Mouse (Mus musculus) heart, postnatal 10 days (tissue): ENCODE measurements around the gene Sfxn2. TPM values are rescaled to one million over a fixed set of nuclear protein-coding genes. Genes with fewer than 3 reads are reported as not detected.
"Not testable (repeated sequence)": the region's sequence is repeated elsewhere in the genome, so short reads cannot be mapped to it uniquely, and the experiment has no call there.

ENCODE experiments used
- DNase-seq, 2 experiments: peaks; one replicate each; pipeline ENCODE4 v3.0.0; 2021
- intact Hi-C: fragments of 180-260 bp; cut with DNase I; formaldehyde crosslinking; loops from one replicate; pipeline ENCODE4 v1.15.1; 2025
- total RNA-seq, 2 experiments: library from RNA; stranded (reverse); gene quantifications; 2 replicates each; pipeline ENCODE4 v1.2.3; 2021

Gene Sfxn2
- total RNA-seq, 2 experiments from 2014 or later: 3.0 to 3.8 TPM

DNA sequence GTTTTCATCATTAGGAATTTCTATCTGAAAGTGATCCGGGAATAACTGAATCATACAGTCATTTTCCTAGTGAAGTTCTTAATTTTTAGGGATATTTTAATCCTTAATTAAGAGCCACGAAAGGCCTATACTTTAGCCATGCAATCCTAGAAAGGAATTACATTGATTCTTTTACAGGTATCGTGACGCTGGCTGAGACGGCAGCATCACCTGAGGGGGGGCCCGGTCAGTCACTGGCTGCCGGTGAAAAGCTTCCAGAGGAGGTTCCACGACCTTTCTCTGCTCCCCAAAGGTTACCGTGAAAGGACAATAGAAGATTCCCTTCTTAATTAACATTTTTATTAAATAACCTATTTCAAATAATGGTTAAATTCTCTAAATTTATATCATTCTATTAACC is 35.8 kb upstream of the Sfxn2 start:
- DNase-seq: no peak

DNA sequence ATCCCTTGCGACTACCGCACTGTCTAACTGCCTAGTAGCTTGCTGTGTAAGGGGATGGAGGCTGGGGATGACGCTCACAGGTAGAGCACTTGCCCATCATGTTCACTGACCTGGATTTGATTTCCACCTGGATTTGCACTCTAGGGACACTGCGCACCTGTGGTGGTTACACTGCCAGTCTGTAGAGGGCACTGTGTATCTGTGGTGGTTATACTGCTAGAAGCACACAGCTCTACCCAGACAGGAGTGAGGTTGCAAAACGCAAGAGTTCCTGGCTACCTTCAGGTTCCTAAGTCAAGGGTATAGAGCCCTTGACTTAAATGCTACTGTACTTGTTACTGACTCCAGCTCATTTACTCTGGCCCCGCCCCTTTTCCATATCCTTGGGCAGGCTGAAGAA is 35.0 kb upstream of the Sfxn2 start:
- no peak for DNase-seq
- intact Hi-C loops: no loop called here

More for the DNA sequence above, 35.8 kb upstream of the Sfxn2 start:
- intact Hi-C loops: no loop called here

DNA sequence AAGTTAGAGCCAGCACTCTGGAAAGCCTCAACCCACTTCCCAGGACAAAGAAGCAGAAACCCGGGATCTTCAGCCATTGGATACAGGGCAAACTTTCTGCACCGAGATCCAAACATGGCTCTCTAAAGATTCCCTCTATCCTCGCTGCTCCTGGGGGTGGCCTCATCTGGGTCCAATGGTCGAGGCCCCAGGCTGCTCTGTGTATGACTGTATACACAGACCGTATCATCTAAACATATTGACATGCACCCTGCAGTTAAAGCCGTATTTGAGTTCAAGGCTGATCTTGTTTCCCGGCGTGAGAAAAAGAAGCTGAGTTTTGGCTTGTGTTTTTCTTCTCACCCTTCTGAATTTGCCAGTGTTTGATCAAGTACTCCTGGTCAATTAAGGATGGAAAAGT is 30.4 kb upstream of the Sfxn2 start:
- intact Hi-C loops: no loop called here
- DNase-seq: no peak

DNA sequence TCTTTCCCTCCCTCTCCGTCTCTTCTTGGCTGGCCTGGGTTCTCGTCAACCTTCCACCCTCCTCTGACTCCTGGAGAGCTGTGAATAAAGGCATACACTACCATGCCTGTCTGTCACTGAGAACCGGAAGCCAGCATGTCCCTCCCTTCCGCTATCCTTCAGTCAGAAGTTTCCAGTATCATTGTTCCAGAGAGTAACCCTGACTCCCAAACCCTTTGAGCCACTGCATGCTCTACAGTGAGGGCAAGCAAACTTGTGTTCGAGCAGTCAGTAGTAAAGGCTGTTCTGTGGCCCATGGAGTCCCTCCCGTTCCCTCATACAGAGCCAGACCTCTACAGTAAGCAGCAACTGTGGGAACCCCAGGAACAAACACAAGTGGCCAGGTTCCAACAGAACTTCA is 25.6 kb upstream of the Sfxn2 start:
- intact Hi-C loops: no loop called here
- DNase-seq: no peak

DNA sequence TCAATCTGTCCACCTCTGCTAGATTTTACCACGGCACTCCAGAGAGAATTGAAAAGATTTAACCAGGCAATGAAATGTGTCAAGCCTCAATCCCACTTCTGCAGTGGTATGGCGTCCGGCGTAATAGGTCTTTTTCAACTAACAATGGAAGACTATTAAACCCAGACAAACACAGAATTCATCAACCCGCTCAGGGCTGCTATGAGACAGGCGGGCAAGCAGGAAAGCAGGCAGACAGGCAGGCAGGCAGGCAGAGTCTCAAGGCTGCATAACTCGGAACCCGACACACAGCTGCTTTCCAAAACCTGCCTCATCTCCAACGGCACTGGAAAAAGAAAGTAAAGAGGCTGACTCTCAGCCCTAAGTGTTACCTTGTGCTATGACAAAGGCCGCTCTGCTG is 25.1 kb upstream of the Sfxn2 start:
- no peak for DNase-seq
- intact Hi-C loops: no loop called here

DNA sequence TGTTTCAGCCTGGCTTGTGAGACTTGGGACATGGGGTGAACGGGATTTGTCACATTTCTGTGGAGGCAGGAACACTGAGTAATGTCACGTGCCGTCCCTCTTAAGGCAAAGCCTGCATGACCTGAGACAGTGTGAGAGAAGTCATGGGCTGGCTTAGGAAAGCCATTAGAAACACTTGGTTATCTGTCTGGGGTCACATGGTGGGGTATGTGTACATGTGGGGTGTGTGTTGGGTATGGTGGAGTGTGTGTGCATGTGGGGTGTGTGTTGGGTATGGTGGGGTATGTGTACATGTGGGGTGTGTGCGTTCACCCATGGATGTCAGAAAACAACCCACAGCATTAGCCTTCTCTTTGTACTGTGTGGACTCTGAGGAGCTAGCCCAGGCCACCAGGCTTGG is 22.8 kb upstream of the Sfxn2 start:
- intact Hi-C loops: no loop called here
- no peak for DNase-seq

DNA sequence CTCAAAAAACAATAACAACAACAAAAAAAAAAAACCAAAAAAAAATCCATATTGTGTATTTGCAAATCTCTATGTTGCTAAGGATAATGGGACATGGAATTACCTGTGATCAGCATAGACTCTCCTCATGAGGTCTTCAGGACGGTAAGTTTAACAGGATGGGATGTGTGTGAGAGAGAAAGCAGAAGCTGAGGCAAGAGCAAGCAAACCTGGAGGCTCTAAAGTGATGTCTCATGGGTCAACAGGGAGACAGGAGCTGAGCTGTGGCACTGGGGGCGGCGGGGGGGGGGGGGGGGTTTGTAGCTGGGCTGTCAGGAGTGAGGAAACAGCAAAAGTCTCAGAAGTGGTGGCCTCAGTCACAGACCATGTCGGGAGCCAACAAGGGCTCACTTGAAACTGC is 20.7 kb upstream of the Sfxn2 start:
- DNase-seq: no peak

DNA sequence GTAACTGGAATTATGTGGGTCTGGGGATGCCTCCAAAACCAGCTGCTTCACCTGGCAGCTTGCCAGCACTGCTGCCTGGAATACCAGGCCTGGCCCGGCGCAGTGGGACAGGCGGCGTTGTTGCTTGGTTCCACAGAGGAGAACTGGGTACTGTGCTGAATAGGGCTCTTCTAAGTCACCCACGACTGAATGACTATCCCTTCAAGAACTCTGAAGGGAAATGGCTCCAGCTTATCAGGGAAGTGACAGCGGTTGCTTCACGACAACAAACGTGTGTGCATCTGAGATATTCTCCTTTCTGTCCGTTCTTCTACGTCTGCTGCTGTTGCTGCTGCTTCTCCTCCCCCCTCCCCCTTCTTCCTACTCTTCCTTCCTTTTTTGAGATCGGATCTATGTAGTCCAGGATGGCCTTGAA is 19.6 kb upstream of the Sfxn2 start:
- peak; percentile 44 to 62 for DNase-seq
- intact Hi-C loops: no loop called here

More for the DNA sequence above, 20.7 kb upstream of the Sfxn2 start:
- intact Hi-C loops: no loop called here

DNA sequence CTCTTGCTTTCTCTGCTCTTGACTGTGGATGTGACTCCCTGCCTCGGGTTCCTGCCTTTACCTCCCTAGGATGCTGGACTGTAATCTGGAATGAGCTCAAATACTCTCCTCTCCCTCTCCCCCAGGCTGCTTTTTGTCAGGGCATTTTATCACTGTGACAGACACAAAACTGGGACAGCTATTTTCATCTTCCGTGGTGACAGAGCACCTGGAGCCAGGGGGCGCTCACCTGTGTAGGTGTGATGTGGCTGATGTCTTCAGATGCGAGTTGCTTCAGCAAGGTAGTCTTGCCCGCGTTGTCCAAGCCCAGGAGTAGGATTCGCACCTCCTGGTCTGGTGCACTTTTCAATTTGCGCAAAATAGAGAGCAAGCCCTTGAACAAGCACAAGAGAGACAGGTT is 15.2 kb upstream of the Sfxn2 start:
- intact Hi-C loops: no loop called here

DNA sequence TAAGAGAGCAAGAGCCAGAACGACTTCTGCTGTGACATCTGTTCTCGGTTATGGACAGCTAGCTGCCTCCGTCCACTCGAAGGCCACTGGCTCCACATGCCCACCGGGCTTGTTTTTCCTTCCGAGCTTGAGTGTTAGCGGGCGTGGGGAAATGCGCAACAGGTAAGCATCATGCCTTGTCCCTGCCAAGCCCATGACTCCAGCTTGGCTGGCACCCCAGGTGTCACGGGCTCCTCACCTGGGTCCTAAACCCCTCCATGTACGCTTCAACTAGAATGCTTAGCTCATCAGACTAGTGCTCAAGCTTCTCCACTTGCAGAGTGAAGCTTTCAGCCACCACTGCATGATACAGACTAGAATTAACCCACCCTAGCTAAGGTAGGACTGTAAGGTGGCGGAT is 14.5 kb upstream of the Sfxn2 start:
- intact Hi-C loops: no loop called here
- DNase-seq: peak in 1 of 2 experiments; percentile 22

More for the DNA sequence above, 15.2 kb upstream of the Sfxn2 start:
- DNase-seq: no peak

DNA sequence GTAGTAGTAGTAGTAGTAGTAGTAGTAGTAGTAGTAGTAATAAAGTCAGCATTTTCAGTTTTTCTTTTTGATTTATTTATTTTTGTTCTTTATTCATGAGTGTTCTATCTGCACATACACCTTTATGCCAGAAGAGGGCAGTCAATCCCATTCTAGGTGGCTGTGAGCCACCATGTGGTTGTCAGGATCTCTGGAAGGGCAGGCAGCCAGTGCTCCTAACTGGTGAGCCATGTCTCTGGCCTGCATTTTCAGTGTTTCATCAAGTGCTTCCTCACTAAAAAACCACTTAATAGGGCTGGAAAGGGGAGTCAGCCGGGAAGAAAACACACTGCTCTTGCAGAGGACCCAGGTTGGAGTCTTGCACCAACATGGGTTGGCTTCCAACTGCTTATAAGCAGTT is 11.0 kb upstream of the Sfxn2 start:
- intact Hi-C loops: loop anchor here (2.0 kb wide), 1 partner anchor 55 kb away; no protein-coding TSS in a partner anchor
- DNase-seq: peak; percentile 78 to 81

DNA sequence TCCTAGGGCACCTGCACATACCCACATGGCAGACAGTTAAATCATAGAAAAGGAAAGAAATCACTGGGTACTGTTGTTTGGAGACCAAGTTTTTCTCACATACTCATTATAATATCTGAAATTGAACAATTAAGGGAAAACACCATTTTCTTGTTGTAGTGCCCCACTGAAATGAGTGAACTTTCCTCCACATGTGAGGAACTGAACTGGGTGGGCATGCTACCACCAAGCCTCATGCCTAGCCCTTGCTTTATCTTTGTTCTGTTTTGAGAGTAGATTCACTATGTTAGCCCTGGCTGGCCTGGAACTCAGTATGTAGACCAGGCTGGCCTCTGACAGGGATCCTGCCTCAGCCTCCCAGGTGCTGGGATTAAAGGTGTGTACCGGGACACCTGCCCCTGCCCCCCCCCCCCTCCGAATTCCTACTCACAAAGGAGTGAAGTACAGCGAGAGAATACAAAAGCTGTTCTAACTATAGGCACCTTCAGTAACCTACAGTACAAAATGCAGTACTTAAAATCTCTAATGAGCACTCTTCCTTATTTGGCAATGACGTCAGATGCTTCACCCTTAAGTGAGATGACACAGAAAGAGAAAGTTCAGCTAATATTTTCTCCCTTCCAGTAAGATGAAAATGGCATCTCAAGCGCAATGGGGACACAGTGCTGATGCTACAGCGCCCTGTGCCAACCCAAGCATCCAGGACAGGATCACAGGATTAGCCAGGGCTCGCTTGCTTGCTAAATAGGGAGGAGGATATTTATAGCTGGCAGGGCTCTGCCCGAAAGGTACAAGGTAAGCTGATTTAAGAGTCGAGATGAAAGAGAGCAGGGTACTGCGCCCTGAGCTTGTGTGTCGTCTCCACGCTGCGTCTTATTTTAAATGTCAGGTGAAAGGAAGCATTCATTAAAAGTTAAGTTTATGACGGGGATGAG is 10.3 kb upstream of the Sfxn2 start:
- peak; percentile 46 to 64 for DNase-seq
- intact Hi-C loops: loop anchor here (2.0 kb wide), 1 partner anchor 56 kb away; no protein-coding TSS in a partner anchor

DNA sequence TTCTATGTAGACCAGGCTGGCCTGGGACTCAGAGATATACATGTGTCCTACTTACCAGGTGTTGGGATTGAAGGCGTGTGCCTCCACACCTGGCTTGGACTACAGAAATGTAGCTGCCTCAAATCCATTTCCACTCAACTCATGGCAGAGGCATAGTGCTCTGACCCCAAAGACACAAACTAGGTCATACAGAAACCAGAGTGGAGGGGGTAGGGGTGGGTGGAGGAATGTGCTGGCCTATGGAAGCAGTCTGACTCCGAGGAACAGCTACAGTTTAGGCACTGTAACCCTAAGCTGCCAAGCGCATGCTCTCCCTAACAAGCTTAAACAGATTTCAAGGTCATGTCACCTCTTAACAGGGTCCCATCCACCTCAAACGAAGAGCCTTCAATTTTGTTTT is 9.6 kb upstream of the Sfxn2 start:
- intact Hi-C loops: loop anchor here (2.0 kb wide), 1 partner anchor 57 kb away; no protein-coding TSS in a partner anchor
- no peak for DNase-seq

DNA sequence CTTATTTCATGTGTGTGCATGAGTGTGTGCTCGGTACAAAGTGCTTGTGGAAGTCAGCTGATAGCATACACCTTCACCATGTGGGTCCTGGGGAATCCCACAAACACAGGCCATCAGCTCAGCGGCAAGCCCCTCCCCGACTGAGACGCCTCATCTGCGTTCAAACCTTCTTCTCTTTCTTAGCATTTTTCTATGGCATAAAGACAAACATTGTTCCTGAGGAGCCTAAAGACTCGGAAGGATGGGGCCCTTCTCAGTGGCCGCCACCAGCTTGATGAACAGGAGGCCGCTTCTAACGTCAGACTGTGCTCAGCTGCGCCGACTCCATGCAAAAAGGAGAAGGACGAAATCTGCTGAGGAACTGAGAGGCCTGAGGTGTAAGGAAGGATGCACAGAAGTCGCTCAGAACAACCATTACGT is 9.1 kb upstream of the Sfxn2 start:
- intact Hi-C loops: no loop called here

DNA sequence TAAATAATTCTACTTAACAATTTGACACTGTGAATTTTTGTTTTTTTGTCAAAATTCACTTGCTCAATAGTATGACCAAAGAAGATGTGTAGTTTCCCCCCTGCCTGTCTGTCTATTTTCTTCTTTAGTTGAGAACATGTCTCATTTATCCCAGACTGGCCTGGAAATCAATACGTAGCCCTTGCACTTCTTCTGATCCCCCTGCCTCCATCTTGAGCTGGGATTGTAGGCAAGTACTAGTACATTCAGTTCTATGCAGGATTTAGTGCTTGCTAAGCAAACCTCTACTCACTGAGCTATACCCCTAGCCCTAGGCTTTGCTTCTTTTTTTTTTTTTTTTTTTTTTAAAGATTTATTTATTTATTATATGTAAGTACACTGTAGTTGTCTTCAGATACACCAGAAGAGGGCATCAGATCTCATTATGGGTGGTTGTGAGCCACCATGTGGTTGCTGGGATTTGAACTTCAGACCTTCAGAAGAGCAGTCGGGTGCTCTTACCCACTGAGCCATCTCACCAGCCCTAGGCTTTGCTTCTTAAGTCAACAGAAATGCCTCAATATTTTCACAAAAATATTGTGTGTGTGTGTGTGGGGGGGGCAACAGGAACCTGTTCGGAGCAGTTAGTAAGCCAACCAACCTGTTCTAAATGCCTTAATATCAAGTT is 1.8 kb upstream of the Sfxn2 start:
- DNase-seq, intact Hi-C loops: not testable (repeated sequence)

More for the DNA sequence above, 9.1 kb upstream of the Sfxn2 start:
- DNase-seq: no peak

DNA sequence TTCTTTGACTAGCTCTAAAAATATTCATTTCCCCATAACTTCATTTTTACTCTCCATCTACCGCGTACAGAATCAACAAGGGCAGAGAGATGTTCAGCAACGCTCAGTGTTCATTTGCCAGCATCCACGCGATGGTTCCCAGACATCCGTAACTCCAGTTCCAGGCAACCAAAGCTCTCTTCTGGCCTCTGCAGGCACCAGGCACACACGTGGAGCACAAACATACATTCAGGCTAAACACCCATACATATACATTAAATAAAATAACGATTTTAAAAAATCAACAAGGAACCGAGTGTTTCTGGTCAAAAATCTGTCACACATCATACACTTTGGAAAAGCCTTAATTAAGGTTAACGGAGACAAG is 1.3 kb upstream of the Sfxn2 start:
- intact Hi-C loops: no loop called here
- no peak for DNase-seq

DNA sequence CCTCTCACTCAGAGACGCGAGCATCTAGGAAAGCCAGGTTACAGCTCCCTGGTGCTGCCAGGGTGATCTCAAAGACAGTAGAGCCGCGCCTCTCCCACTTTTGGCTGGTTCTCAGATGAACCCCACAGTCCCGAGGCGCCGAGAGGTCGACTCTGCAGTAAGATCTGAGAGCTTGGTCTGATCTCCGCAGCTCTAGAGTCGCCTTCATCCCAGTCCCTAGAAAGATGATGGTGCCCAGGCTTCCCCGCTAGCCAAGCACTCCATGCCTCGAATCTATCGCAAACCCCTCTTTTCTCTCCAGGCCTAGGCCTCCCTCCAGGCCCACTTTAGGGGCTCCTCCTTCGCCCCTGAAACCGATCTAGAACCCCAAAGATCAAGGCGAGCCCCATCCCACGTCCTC is 617 bp upstream of the Sfxn2 start:
- intact Hi-C loops: no loop called here
- DNase-seq: no peak

DNA sequence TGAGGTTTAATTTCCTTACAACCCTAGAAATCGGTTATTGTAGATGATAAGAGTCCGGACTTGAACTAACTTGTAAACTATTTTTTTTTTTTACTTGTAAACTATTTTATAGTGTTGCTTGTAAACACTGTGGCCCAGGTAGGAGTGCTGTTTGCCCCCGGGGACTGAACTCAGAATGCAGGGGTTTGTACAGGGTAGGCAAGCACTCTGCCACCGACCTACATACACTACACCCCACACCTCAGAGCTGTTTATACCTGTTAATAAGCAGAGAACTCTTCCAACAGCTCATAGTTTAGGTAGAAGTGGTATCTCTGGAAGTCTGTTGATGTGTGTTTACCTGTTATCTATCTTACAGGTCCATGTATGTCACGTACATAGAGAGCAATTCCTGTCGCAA is 825 bp downstream of the Sfxn2 start:
- intact Hi-C loops: no loop called here
- no peak for DNase-seq

DNA sequence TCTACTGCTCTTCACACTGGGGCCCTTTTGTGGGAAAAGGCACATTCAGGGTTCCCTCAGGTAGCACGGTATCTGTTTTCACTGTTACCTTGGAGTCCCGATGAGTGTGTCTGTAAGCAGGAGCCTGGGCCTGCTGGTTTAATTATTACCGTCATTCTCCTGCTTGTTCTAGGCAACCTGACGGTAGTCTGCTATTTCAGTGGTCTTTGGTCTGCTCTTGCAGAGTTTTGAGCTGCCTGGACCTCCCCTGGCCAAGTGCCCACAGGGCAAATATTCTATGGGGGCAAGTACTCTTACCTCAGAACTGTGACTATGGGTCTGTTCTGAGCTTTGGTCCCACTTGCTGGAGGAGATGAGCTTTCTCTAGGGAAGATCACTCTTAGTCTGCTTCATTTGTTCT is 2.0 kb downstream of the Sfxn2 start:
- no peak for DNase-seq
- intact Hi-C loops: no loop called here

DNA sequence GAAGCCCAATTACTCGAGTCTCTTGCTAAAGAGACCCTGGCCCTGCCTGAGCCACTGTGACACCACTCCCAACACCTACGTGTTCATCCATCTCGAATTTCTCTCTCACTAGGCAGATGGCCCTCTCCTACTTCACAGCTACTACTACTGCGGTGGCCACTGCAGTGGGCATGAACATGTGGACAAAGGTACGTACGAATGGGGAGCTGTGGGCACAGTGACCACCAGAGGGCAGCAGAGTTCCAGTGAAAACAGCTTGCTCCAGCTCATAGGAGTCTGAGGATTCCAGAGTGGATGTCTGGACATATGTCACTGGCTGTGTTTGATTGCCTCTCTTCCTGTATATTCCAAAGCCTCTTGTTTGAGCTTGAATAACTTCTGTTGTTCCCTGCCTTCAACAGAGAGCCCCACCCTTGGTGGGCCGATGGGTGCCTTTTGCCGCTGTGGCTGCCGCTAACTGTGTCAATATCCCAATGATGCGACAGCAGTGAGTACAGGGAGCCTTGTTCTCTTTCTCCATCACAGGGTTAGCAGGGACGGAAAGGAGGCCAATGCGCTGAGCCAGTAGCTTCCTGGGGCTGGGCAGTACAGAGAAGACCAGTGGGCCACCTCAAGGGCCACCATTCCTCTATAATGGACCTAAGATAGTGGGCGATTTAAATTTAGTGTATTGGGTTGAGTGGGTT is 14.8 kb downstream of the Sfxn2 start:
- peak; percentile 87 to 93 for DNase-seq
- intact Hi-C loops: loop anchor here (1.0 to 10.0 kb wide), 4 partner anchors 69 to 407 kb away; no protein-coding TSS in a partner anchor

DNA sequence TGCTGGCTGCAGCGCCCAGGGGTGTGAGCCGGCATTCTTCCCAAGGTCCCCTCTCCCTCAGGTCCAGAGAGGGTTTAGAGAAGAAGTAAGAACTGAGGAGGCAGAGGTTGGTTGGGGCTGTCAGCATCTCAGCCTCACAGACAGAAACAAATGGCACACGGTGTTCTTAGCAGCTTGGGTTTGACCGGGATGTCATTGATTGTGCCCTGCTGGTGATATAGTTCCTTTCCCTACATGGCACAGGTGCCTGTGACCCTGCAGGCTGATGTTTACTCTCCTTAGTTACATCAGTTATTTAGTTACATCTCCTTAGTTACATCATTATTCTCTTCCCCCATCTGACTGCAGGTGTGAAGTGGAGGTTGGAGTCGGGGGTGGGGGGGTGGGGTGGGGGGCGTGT is 18.4 kb downstream of the Sfxn2 start:
- intact Hi-C loops: no loop called here

More for the DNA sequence above, 18.4 kb downstream of the Sfxn2 start:
- DNase-seq: no peak
